Mouse (Mus musculus): ENCODE data around the gene Btbd35f16. TPM values are rescaled to one million over a fixed set of nuclear protein-coding genes. Genes with fewer than 3 reads are reported as not detected.
"Not testable (repeated sequence)": the region's sequence is repeated elsewhere in the genome, so short reads cannot be mapped to it uniquely, and the experiment has no call there.

Gene Btbd35f16
- total RNA-seq (2022) = not detected

GRCm38 (mm10) chrX:3956902-3957301 lies at the start of gene Btbd35f16:
Btbd35f16 (minus strand) TSS chrX:3957002.
- not testable (repeated sequence) for DNase-seq

Other genes with a start within 250 kb of the Btbd35f16 start
- not detected for gene Btbd35f10, start 204.1 kb downstream of the Btbd35f16 start, total RNA-seq (2022)
- gene Btbd35f3, start 80.7 kb upstream of the Btbd35f16 start, total RNA-seq (2022) = not detected
- not detected for gene Btbd35f28, start 239.6 kb upstream of the Btbd35f16 start, total RNA-seq (2022)

Measured in adrenal gland, adult 8-10 months (tissue).